Mouse (Mus musculus): ENCODE measurements at regions not wholly inside any gene's neighbourhood (a gene's known extent, or its start where the extent isn't known, plus 50 kb on each side); places are given as distances from the start of the nearest gene placed in this dataset.

DNA sequence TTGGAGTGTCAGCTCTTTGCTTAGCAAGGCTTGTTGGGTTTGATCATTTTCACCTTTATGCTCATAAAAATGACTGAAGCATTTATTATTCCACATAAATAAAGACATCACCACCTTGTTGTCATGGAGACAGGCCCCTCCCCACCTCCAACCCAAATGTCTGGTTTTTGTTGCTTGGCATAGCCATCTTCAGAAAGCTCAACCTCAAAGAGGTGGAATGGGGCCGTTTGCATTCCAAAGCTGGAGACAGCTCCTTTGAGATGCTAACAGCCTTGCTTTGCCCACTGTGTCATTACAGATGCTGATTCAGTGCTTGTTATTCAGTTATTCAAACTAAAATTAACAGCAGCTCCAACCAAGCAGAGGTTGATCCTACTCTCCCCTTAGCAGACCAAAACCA lies 51.9 kb upstream of the Lgalsl start:
- TF ChIP-seq POLR2A (IDR thresholded peaks at IDR 0.05; ENCODE audit: insufficient read depth, low read depth, low read length) (no peak), CTCF (IDR thresholded peaks at IDR 0.05; ENCODE audit: insufficient read depth, low read depth, low read length) (no peak)
- 38% methylated on average over 1 of the region's 1 CpGs for WGBS
- no peak overlapping the region for H3K4me3 ChIP-seq (ENCODE audit: insufficient read depth, low read depth, low read length)
- no peak overlapping the region for H3K27ac ChIP-seq (ENCODE audit: insufficient read depth, low read depth, low read length)
- no peaks in the 10 kb centered on the region for H3K4me1 ChIP-seq (ENCODE audit: control insufficient read depth, insufficient read depth, low read length)

- no peak for TF ChIP-seq CTCF (IDR thresholded peaks at IDR 0.05; ENCODE audit: insufficient read depth, low read depth, low read length)
- TF ChIP-seq POLR2A (IDR thresholded peaks at IDR 0.05; ENCODE audit: insufficient read depth, low read depth, low read length) = no peak
- no peak overlapping the region for H3K27ac ChIP-seq (ENCODE audit: insufficient read depth, low read depth, low read length)
- no peaks in the 10 kb centered on the region for H3K4me1 ChIP-seq (ENCODE audit: control insufficient read depth, insufficient read depth, low read length)
- WGBS = 79% methylated on average over 2 of the region's 2 CpGs
- H3K4me3 ChIP-seq (ENCODE audit: insufficient read depth, low read depth, low read length) = no peak overlapping the region
Observed at GRCm38 (mm10) chr11:20883907-20884306, 53.1 kb upstream of the Lgalsl start.

DNA sequence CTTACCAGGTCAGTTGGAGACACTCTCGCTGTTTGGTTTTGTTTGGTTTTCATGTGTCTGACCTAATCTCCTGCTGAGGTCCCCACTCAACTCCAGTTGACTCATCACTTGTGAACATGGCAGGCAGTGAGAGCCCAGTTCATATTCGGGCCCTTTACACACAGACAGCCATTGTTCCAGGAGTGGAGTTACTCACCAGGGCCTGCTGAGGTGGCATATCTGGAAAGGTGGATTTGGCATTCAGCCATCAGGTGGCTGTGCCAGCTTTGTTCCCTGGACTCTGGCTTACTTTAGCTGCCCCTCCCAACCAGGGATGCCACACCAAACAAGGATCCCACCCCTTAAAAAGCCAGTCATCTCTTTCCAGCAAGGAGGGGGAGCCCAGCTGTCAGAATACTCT lies 56.2 kb upstream of the Lgalsl start:
- 0 out of 2 replicates have a peak, but pooled peaks cover 2% of the 10 kb centered on the region for H3K4me1 ChIP-seq (ENCODE audit: control insufficient read depth, insufficient read depth, low read length)

GRCm38 (mm10) chr11:20890479-20890878 lies 59.6 kb upstream of the Lgalsl start:
- no peak overlapping the region for H3K4me3 ChIP-seq (ENCODE audit: insufficient read depth, low read depth, low read length)
- WGBS = 91% methylated on average over 3 of the region's 3 CpGs
- H3K4me1 ChIP-seq (ENCODE audit: control insufficient read depth, insufficient read depth, low read length) = 0 out of 2 replicates have a peak, but pooled peaks cover 2% of the 10 kb centered on the region
- TF ChIP-seq CTCF (IDR thresholded peaks at IDR 0.05; ENCODE audit: insufficient read depth, low read depth, low read length) = no peak
- TF ChIP-seq POLR2A (IDR thresholded peaks at IDR 0.05; ENCODE audit: insufficient read depth, low read depth, low read length) = no peak
- no peak overlapping the region for H3K27ac ChIP-seq (ENCODE audit: insufficient read depth, low read depth, low read length)

More for the DNA sequence above, 56.2 kb upstream of the Lgalsl start:
- WGBS = 94% methylated on average over 2 of the region's 2 CpGs
- Histone ChIP-seq H3K27ac (ENCODE audit: insufficient read depth, low read depth, low read length) (no peak overlapping the region), H3K4me3 (ENCODE audit: insufficient read depth, low read depth, low read length) (no peak overlapping the region)
- TF ChIP-seq POLR2A (IDR thresholded peaks at IDR 0.05; ENCODE audit: insufficient read depth, low read depth, low read length) (no peak), CTCF (IDR thresholded peaks at IDR 0.05; ENCODE audit: insufficient read depth, low read depth, low read length) (no peak)

DNA sequence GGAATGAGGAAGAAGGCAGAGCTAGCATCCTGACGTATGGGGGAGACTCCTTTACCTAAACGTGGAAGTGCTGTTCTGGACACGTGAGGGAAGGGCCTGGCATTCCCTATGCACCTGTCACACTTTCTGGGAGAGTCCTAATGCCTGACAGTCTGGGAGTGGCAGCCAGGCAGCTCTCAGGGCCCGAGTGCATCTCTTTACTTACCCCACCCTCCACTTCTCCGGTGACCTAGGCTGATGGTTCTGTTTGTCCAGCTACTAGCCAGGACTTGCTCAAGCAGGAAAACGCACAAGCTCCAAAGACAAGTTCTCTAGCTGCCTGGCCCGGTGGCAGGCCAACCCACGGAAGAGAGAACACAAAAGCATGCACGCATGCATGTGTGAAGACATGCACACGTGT lies 60.9 kb upstream of the Lgalsl start:
- Histone ChIP-seq H3K4me1 (ENCODE audit: control insufficient read depth, insufficient read depth, low read length) (peaks cover 6% of the 10 kb centered on the region; the same call in 1 of the 2 replicates), H3K27ac (ENCODE audit: insufficient read depth, low read depth, low read length) (no peak overlapping the region), H3K4me3 (ENCODE audit: insufficient read depth, low read depth, low read length) (no peak overlapping the region)
- WGBS = 92% methylated on average over 10 of the region's 10 CpGs
- TF ChIP-seq POLR2A (IDR thresholded peaks at IDR 0.05; ENCODE audit: insufficient read depth, low read depth, low read length) (no peak), CTCF (IDR thresholded peaks at IDR 0.05; ENCODE audit: insufficient read depth, low read depth, low read length) (no peak)

DNA sequence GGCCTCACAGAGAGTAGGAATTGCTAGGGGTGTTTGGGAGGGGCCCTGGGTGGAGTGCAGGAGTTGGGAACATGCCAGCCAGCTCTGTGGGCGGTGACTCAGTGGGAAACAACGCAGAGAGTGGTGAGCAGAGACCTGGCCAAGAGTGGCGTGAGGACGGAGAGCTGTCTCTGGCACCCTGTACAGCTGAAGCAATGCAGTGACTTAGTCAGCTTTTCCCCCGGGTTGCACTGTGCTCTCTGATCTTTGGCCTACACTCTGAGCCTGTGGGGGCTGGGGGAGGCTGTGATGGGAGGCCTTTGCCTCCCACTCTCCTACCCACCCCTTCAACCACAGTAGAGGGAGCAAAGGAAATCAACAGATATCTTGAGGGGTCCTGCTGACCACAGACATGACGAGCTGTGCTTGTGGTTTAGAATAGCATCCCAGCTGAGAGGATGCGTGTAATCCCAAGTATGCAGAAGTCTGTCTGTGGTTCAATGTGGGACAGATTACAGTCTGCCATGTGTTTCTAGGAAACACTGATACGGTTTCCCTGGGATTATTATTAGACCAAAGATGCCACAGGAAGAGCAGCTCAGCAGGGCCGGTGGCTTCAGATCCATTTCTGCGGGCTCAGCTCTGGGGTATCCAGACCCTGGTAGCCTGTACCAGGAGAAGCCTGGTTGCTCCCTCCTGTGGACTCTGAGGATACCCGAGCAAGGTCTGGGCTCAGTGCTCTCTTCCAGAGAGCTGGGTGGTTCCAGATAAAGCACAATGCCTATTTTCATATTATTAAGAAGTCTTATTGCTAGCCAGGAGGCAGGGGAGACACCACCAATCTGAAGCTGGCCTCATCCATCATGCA lies 65.6 kb upstream of the Lgalsl start:
- no peak overlapping the region for H3K4me3 ChIP-seq (ENCODE audit: insufficient read depth, low read depth, low read length)
- 60% methylated on average over 11 of the region's 11 CpGs for WGBS
- TF ChIP-seq POLR2A (IDR thresholded peaks at IDR 0.05; ENCODE audit: insufficient read depth, low read depth, low read length) (no peak), CTCF (IDR thresholded peaks at IDR 0.05; ENCODE audit: insufficient read depth, low read depth, low read length) (no peak)
- peaks cover 4% of the 10 kb centered on the region; the same call in 1 of the 2 replicates for H3K4me1 ChIP-seq (ENCODE audit: control insufficient read depth, insufficient read depth, low read length)
- H3K27ac ChIP-seq (ENCODE audit: insufficient read depth, low read depth, low read length) = no peak overlapping the region

GRCm38 (mm10) chr11:20897468-20897867 lies 66.6 kb upstream of the Lgalsl start:
- Histone ChIP-seq H3K27ac (ENCODE audit: insufficient read depth, low read depth, low read length) (no peak overlapping the region), H3K4me1 (ENCODE audit: control insufficient read depth, insufficient read depth, low read length) (peaks cover 4% of the 10 kb centered on the region; the same call in 1 of the 2 replicates), H3K4me3 (ENCODE audit: insufficient read depth, low read depth, low read length) (no peak overlapping the region)
- TF ChIP-seq POLR2A (IDR thresholded peaks at IDR 0.05; ENCODE audit: insufficient read depth, low read depth, low read length) = no peak
- TF ChIP-seq CTCF (IDR thresholded peaks at IDR 0.05; ENCODE audit: insufficient read depth, low read depth, low read length) = no peak
- WGBS = 95% methylated on average over 7 of the region's 7 CpGs

- no peak overlapping the region for H3K4me3 ChIP-seq (ENCODE audit: insufficient read depth, low read depth, low read length)
- peaks cover 4% of the 10 kb centered on the region; the same call in 1 of the 2 replicates for H3K4me1 ChIP-seq (ENCODE audit: control insufficient read depth, insufficient read depth, low read length)
- TF ChIP-seq CTCF (IDR thresholded peaks at IDR 0.05; ENCODE audit: insufficient read depth, low read depth, low read length) (no peak), POLR2A (IDR thresholded peaks at IDR 0.05; ENCODE audit: insufficient read depth, low read depth, low read length) (no peak)
- H3K27ac ChIP-seq (ENCODE audit: insufficient read depth, low read depth, low read length) = no peak overlapping the region
- 77% methylated on average over 4 of the region's 4 CpGs for WGBS
Observed at GRCm38 (mm10) chr11:20898558-20898957, 67.7 kb upstream of the Lgalsl start.

GRCm38 (mm10) chr11:20899766-20900165 lies 68.9 kb upstream of the Lgalsl start:
- no peak overlapping the region for H3K4me3 ChIP-seq (ENCODE audit: insufficient read depth, low read depth, low read length)
- TF ChIP-seq POLR2A (IDR thresholded peaks at IDR 0.05; ENCODE audit: insufficient read depth, low read depth, low read length) = no peak
- no peak for TF ChIP-seq CTCF (IDR thresholded peaks at IDR 0.05; ENCODE audit: insufficient read depth, low read depth, low read length)
- WGBS = 95% methylated on average over 6 of the region's 6 CpGs
- peaks cover 4% of the 10 kb centered on the region; the same call in 1 of the 2 replicates for H3K4me1 ChIP-seq (ENCODE audit: control insufficient read depth, insufficient read depth, low read length)
- H3K27ac ChIP-seq (ENCODE audit: insufficient read depth, low read depth, low read length) = no peak overlapping the region

All from olfactory bulb, adult 2 months (tissue).